Mouse (Mus musculus) liver, embryonic 11.5 days (tissue): ENCODE results near the gene Hsd11b1. TPM values are rescaled to one million over a fixed set of nuclear protein-coding genes. Genes with fewer than 3 reads are reported as not detected.
A peak's percentile ranks its signal among the peaks of the same experiment; 100 is the strongest.

ENCODE experiments used
- ATAC-seq: fragments of 200-750 bp; cut with Nextera tagmentation; replicated peaks from 2 replicates; pipeline ENCODE4 v1.8.0; 2017; ENCODE audit warnings: moderate number of reproducible peaks, mild to moderate bottlenecking, moderate TSS enrichment, moderate library complexity; ENCODE audit not compliant: low FRiP score
- DNase-seq: peaks from one replicate; pipeline ENCODE4 v3.0.0-alpha.2; 2017; ENCODE audit warnings: low spot score
- H3K27ac ChIP-seq: fragments of 300-500 bp; sonication (generic); 2 replicates; pipeline ENCODE4 v1.5.1; 2014; ENCODE audit warnings: mild to moderate bottlenecking, low read depth, low read length, control low read depth
- H3K27me3 ChIP-seq: fragments of 300-500 bp; sonication (generic); replicated peaks from 2 replicates; pipeline ENCODE4 v1.6.1; 2014; ENCODE audit warnings: low read length, mixed read lengths; ENCODE audit not compliant: control insufficient read depth, insufficient read depth
- H3K36me3 ChIP-seq: fragments of 300-500 bp; sonication (generic); 2 replicates; pipeline ENCODE4 v1.6.1; 2014; ENCODE audit warnings: mild to moderate bottlenecking, low read length, moderate library complexity, mixed read lengths; ENCODE audit not compliant: control insufficient read depth, insufficient read depth
- H3K4me1 ChIP-seq: fragments of 300-500 bp; sonication (generic); replicated peaks from 2 replicates; pipeline ENCODE4 v1.6.1; 2014; ENCODE audit warnings: low read length, mixed read lengths; ENCODE audit not compliant: control insufficient read depth, insufficient read depth
- H3K4me2 ChIP-seq: fragments of 300-500 bp; sonication (generic); 2 replicates; pipeline ENCODE4 v1.6.1; 2014; ENCODE audit warnings: mild to moderate bottlenecking, control low read depth, moderate library complexity
- H3K4me3 ChIP-seq: fragments of 300-500 bp; sonication (generic); 2 replicates; pipeline ENCODE4 v1.5.1; 2014; ENCODE audit warnings: low read depth, low read length, control low read depth
- H3K9ac ChIP-seq: fragments of 300-500 bp; sonication (generic); 2 replicates; pipeline ENCODE4 v1.6.1; 2014; ENCODE audit warnings: low read depth, low read length, control low read depth
- H3K9me3 ChIP-seq: fragments of 300-500 bp; sonication (generic); 2 replicates; pipeline ENCODE4 v1.6.1; 2016; ENCODE audit warnings: low read length, inconsistent platforms, mixed read lengths; ENCODE audit not compliant: control insufficient read depth
- WGBS: fragments of 180-500 bp; shearing (Covaris S2); extraction: QIAGEN DNeasy Blood & Tissue Kit; methylation state at CpG from one replicate; pipeline ENCODE4 v1.1.7; 2014; 5-methylcytosine and 5-hydroxymethylcytosine counted together
- polyA plus RNA-seq: library from polyadenylated mRNA; unstranded; fragments of >200 nt; fragmentation: Nextera tagmentation; extraction: Ambion mirVana; gene quantifications from 2 replicates; pipeline ENCODE4 v1.2.1, GENCODE M21; 2014

The Hsd11b1 gene
- polyA plus RNA-seq, 1 experiment from 2014 or later = 1.1 TPM

GRCm38 (mm10) chr1:193272137-193272915, 8.5 kb upstream of the Hsd11b1 start:
- Histone ChIP-seq H3K4me1 (peaks cover 9% of the 10 kb centered on the region; the same call in 1 of the 2 replicates), H3K9me3 (no peaks in the 10 kb centered on the region), H3K4me3 (peak overlapping the region; percentile 51), H3K9ac (peak overlapping the region; percentile 66), H3K4me2 (peak overlapping the region; percentile 70), H3K36me3 (no peaks in the 10 kb centered on the region), H3K27me3 (no peaks in the 10 kb centered on the region), H3K27ac (peak overlapping the region; percentile 77)
- ATAC-seq (peak; percentile 24), DNase-seq (peak; percentile 49)
- WGBS = 30% methylated on average over 24 of the region's 24 CpGs

GRCm38 (mm10) chr1:193270965-193271763, 7.3 kb upstream of the Hsd11b1 start:
- peak overlapping the region; percentile 51; the same call in 1 of the 2 replicates for H3K4me3 ChIP-seq

GRCm38 (mm10) chr1:193265734-193266133, 1.9 kb upstream of the Hsd11b1 start:
- H3K4me1 ChIP-seq = no peaks in the 10 kb centered on the region
- no peak overlapping the region for H3K4me3 ChIP-seq
- H3K27me3 ChIP-seq = no peaks in the 10 kb centered on the region
- H3K36me3 ChIP-seq = no peaks in the 10 kb centered on the region
- no peak for ATAC-seq
- no peak overlapping the region for H3K27ac ChIP-seq
- no peaks in the 10 kb centered on the region for H3K9me3 ChIP-seq
- no peak overlapping the region for H3K9ac ChIP-seq
- DNase-seq = no peak
- no peak overlapping the region for H3K4me2 ChIP-seq

More at GRCm38 (mm10) chr1:193270965-193271763, 7.3 kb upstream of the Hsd11b1 start:
- ATAC-seq (no peak), DNase-seq (no peak)
- H3K27me3 ChIP-seq = no peaks in the 10 kb centered on the region
- 32% methylated on average over 6 of the region's 6 CpGs for WGBS
- no peak overlapping the region for H3K9ac ChIP-seq
- no peaks in the 10 kb centered on the region for H3K9me3 ChIP-seq
- peaks cover 9% of the 10 kb centered on the region; the same call in 1 of the 2 replicates for H3K4me1 ChIP-seq
- no peaks in the 10 kb centered on the region for H3K36me3 ChIP-seq
- no peak overlapping the region for H3K27ac ChIP-seq
- peak overlapping the region; percentile 70 for H3K4me2 ChIP-seq

- Histone ChIP-seq H3K27ac (no peak overlapping the region), H3K4me2 (no peak overlapping the region), H3K9me3 (no peaks in the 10 kb centered on the region), H3K36me3 (no peaks in the 10 kb centered on the region), H3K9ac (no peak overlapping the region), H3K4me3 (no peak overlapping the region), H3K4me1 (no peaks in the 10 kb centered on the region), H3K27me3 (no peaks in the 10 kb centered on the region)
- DNase-seq = no peak
- WGBS = 73% methylated on average over 8 of the region's 8 CpGs
- no peak for ATAC-seq
These were observed 608 bp downstream of the Hsd11b1 start for GRCm38 (mm10) chr1:193263026-193263907.

- H3K27ac ChIP-seq = no peak overlapping the region
- 56% methylated on average over 7 of the region's 7 CpGs for WGBS
- no peak overlapping the region for H3K9ac ChIP-seq
- no peaks in the 10 kb centered on the region for H3K4me1 ChIP-seq
- H3K27me3 ChIP-seq = no peaks in the 10 kb centered on the region
- no peaks in the 10 kb centered on the region for H3K9me3 ChIP-seq
- H3K36me3 ChIP-seq = no peaks in the 10 kb centered on the region
- no peak overlapping the region for H3K4me3 ChIP-seq
- ATAC-seq = no peak
- H3K4me2 ChIP-seq = no peak overlapping the region
- no peak for DNase-seq
These were observed 1.9 kb downstream of the Hsd11b1 start for GRCm38 (mm10) chr1:193261897-193262548.

GRCm38 (mm10) chr1:193259559-193259958, 4.3 kb downstream of the Hsd11b1 start:
- no peak for ATAC-seq
- no peak overlapping the region for H3K4me3 ChIP-seq
- no peaks in the 10 kb centered on the region for H3K36me3 ChIP-seq
- no peaks in the 10 kb centered on the region for H3K27me3 ChIP-seq
- WGBS = 78% methylated on average over 9 of the region's 9 CpGs
- no peaks in the 10 kb centered on the region for H3K4me1 ChIP-seq
- H3K9ac ChIP-seq = no peak overlapping the region
- no peaks in the 10 kb centered on the region for H3K9me3 ChIP-seq
- H3K27ac ChIP-seq = no peak overlapping the region
- no peak overlapping the region for H3K4me2 ChIP-seq
- no peak for DNase-seq

GRCm38 (mm10) chr1:193256621-193257098, 7.2 kb downstream of the Hsd11b1 start:
- Histone ChIP-seq H3K9me3 (no peaks in the 10 kb centered on the region), H3K27me3 (no peaks in the 10 kb centered on the region), H3K4me3 (no peak overlapping the region), H3K27ac (no peak overlapping the region), H3K9ac (no peak overlapping the region), H3K4me2 (no peak overlapping the region), H3K36me3 (no peaks in the 10 kb centered on the region), H3K4me1 (no peaks in the 10 kb centered on the region)
- 67% methylated on average over 5 of the region's 5 CpGs for WGBS
- ATAC-seq (no peak), DNase-seq (no peak)

- Histone ChIP-seq H3K36me3 (no peaks in the 10 kb centered on the region), H3K4me1 (no peaks in the 10 kb centered on the region), H3K27ac (no peak overlapping the region), H3K4me2 (no peak overlapping the region), H3K9ac (no peak overlapping the region), H3K4me3 (no peak overlapping the region), H3K27me3 (no peaks in the 10 kb centered on the region), H3K9me3 (no peaks in the 10 kb centered on the region)
- ATAC-seq (0 out of 2 replicates have a peak, but pooled peaks have one; percentile 23), DNase-seq (no peak)
These were observed 7.6 kb downstream of the Hsd11b1 start for GRCm38 (mm10) chr1:193256289-193256577.
